Mouse (Mus musculus) limb, embryonic 15.5 days (tissue): Measurements from ENCODE around the gene Pmepa1. TPM values are rescaled to one million over a fixed set of nuclear protein-coding genes. Genes with fewer than 3 reads are reported as not detected.

Source experiments
- ATAC-seq: fragments of 200-750 bp; cut with Nextera tagmentation; 2 replicates; pipeline ENCODE4 v1.8.0; 2017; ENCODE audit warnings: low read depth, moderate TSS enrichment; ENCODE audit not compliant: insufficient number of reproducible peaks, low FRiP score, low TSS enrichment
- H3K27ac ChIP-seq: fragments of 300-500 bp; sonication (generic); 2 replicates; pipeline ENCODE4 v1.5.1; 2015; ENCODE audit warnings: moderate library complexity, mild to moderate bottlenecking, inconsistent platforms
- H3K27me3 ChIP-seq: fragments of 300-500 bp; sonication (generic); 2 replicates; pipeline ENCODE4 v1.6.1; 2015; ENCODE audit warnings: inconsistent platforms
- H3K36me3 ChIP-seq: fragments of 300-500 bp; sonication (generic); 2 replicates; pipeline ENCODE4 v1.6.1; 2015; ENCODE audit warnings: inconsistent platforms
- H3K4me1 ChIP-seq: fragments of 300-500 bp; sonication (generic); 2 replicates; pipeline ENCODE4 v1.6.1; 2015; ENCODE audit warnings: inconsistent platforms
- H3K4me2 ChIP-seq: fragments of 300-500 bp; sonication (generic); 2 replicates; pipeline ENCODE4 v1.6.1; 2015; ENCODE audit warnings: mild to moderate bottlenecking, inconsistent platforms
- H3K4me3 ChIP-seq: fragments of 300-500 bp; sonication (generic); 2 replicates; pipeline ENCODE4 v1.5.1; 2015; ENCODE audit warnings: mild to moderate bottlenecking, inconsistent platforms
- H3K9ac ChIP-seq: fragments of 300-500 bp; sonication (generic); 2 replicates; pipeline ENCODE4 v1.6.1; 2015; ENCODE audit warnings: inconsistent platforms
- H3K9me3 ChIP-seq: fragments of 300-500 bp; sonication (generic); 2 replicates; pipeline ENCODE4 v1.6.1; 2016; ENCODE audit warnings: inconsistent platforms
- WGBS: fragments of 180-500 bp; shearing (Covaris S2); methylation state at CpG from one replicate; pipeline ENCODE4 v1.1.7; 2015; 5-methylcytosine and 5-hydroxymethylcytosine counted together
- polyA plus RNA-seq: library from polyadenylated mRNA; unstranded; fragments of >200 nt; fragmentation: Nextera tagmentation; extraction: Ambion mirVana; gene quantifications from 2 replicates; pipeline ENCODE4 v1.2.1, GENCODE M21; 2015

The Pmepa1 gene
- polyA plus RNA-seq, 1 experiment from 2014 or later, result 8.4 TPM

DNA sequence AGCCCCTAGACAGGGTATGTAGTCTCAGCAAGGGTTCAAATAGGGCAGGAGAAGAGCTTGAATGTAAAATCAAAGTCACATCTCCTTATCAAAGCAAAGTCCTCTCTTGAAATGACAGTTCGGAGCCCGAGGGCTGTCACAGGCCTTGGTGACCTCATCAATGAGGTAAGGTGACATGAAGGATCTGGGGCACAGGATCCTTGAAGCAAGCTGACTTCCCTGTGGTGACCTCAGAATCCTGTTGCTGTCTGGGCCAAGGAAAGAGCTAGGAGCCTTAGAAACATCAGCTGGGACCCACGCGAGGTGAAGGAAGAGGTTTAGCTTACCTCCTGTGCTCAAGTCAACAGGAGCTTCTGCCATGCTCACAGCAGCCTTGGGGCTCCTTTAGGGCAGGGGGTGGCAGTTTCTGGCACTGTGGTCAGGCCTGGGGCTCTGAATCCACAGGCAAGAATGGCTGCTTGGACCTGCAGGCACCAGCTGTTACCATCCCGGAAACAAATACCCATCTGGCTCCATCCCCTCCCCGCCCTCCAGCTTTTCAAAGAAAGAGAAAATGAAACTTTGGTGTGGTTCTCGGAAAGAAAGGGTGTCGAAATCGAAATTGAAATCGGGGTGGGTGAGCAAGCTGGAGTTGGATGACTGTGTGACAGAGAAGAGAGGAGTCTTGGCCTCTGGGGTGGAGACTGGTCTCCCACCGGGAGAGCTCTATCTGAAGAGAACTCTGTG is 57.8 kb downstream of the Pmepa1 start, which contains the start of gene Zbp1:
Zbp1 (minus strand) TSS at position 508 of the 726 bp plus-strand sequence.
- 60% methylated on average over 11 of the region's 11 CpGs for WGBS
- no peak for ATAC-seq
- H3K4me3 ChIP-seq, result no peak within 1 kb of the TSS
- no peak within 1 kb of the TSS for H3K27ac ChIP-seq
- no peak within 1 kb of the TSS for H3K4me2 ChIP-seq
- H3K4me1 ChIP-seq, result peaks cover 18% of the 10 kb centered on the region; the same call in 1 of the 2 replicates
- no peaks in the 10 kb centered on the region for H3K36me3 ChIP-seq
- no peak within 1 kb of the TSS for H3K9ac ChIP-seq
- no peaks in the 10 kb centered on the region for H3K27me3 ChIP-seq
- H3K9me3 ChIP-seq, result no peaks in the 10 kb centered on the region

DNA sequence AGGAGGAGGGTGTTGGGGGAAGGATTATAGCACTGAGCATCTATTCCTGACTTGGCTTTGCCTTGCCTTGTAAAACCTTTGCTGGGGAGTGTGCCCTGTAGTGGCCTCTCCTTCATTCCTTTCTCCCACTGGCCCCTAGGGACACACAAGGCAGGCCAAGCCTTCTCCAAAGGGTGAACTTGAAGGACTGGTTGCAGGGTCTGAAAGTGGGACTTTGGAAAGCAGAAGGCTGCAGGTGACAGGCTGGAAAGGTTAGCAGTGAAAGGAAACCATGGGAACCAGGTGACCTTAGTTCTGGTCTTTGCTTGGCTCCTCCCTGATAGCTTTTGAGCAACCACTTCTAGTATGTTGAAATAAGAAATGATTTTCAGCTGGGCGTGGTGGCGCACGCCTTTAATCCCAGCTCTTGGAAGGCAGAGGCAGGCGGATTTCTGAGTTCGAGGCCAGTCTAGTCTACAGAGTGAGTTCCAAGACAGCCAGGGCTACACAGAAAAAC is 58.5 kb downstream of the Pmepa1 start:
- WGBS, result 91% methylated on average over 5 of the region's 5 CpGs
- H3K27ac ChIP-seq, result no peak overlapping the region
- H3K4me1 ChIP-seq, result peaks cover 13% of the 10 kb centered on the region; the same call in 1 of the 2 replicates
- no peaks in the 10 kb centered on the region for H3K27me3 ChIP-seq
- H3K4me2 ChIP-seq, result no peak overlapping the region
- H3K4me3 ChIP-seq, result no peak overlapping the region
- H3K9me3 ChIP-seq, result no peaks in the 10 kb centered on the region
- no peaks in the 10 kb centered on the region for H3K36me3 ChIP-seq
- H3K9ac ChIP-seq, result no peak overlapping the region
- ATAC-seq, result no peak

DNA sequence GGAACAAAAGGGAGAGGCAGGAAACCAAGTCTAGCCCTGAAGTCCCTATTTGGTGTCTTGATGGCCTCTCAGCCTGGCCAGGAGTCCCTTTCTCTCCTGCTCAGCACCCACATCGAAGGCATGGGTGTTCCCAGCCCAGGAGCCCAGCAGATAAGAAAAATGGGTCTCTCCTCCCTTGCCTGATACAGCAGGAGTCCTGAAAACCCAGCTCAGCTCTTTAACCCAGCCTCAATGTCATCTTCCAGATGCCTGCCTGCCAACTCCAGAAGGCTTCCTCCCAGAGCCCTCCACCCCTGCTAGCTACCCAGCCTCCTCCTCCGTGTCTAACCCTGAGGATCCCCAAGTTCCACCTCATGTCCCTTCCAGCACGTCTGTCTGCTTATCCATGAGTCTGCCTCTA is 59.1 kb downstream of the Pmepa1 start:
- Histone ChIP-seq H3K4me3 (no peak overlapping the region), H3K36me3 (no peaks in the 10 kb centered on the region), H3K9me3 (no peaks in the 10 kb centered on the region), H3K4me2 (no peak overlapping the region), H3K27me3 (no peaks in the 10 kb centered on the region), H3K27ac (no peak overlapping the region), H3K9ac (no peak overlapping the region), H3K4me1 (peaks cover 13% of the 10 kb centered on the region; the same call in 1 of the 2 replicates)
- no peak for ATAC-seq
- WGBS, result 76% methylated on average over 3 of the region's 3 CpGs

DNA sequence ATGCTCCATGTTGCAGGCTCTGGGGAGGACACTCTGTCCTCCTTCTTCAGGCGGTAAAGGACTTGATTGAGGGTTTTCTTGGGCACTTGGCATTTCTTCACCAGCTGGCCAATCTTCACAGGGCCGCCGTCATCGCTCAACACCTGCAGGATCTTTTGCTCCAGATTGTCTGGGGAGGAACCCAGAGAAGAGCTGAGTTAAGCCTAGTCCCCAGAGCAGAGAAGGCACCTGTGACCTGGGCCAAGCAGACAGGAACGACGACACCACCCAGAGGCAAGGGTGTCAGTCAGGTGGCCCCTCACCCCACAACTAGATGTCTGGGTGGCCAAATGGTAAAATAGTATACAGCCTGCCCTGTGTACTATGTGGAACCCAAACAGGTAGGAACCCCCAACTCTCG is 59.5 kb downstream of the Pmepa1 start:
- no peak for ATAC-seq
- Histone ChIP-seq H3K4me3 (no peak overlapping the region), H3K27ac (no peak overlapping the region), H3K4me2 (no peak overlapping the region), H3K4me1 (peaks cover 13% of the 10 kb centered on the region; the same call in 1 of the 2 replicates), H3K9ac (no peak overlapping the region), H3K9me3 (no peaks in the 10 kb centered on the region), H3K27me3 (no peaks in the 10 kb centered on the region), H3K36me3 (no peaks in the 10 kb centered on the region)
- WGBS, result 83% methylated on average over 7 of the region's 7 CpGs

DNA sequence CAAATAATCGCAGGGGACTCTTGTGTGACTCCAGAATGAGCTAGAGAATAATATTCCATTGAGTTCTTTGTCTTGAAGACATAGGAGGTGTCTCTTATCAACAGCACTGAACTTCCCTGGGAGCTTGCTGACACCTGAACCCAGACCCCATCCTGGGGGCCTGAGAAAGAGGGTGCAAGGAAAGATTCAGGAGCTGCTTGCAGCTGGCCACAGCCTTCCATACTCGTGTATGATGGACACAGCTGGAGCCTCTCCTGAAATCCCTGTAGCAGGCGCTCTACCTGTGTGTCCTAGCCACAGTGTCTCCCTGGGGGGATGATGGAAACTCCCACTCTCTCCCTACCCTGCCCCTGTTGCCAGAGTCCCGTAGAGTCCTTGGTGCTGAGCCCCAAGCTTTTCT is 64.1 kb downstream of the Pmepa1 start:
- ATAC-seq, result no peak
- H3K4me3 ChIP-seq, result no peak overlapping the region
- no peaks in the 10 kb centered on the region for H3K4me1 ChIP-seq
- H3K27ac ChIP-seq, result no peak overlapping the region
- 68% methylated on average over 4 of the region's 4 CpGs for WGBS
- no peak overlapping the region for H3K4me2 ChIP-seq
- H3K27me3 ChIP-seq, result no peaks in the 10 kb centered on the region
- no peaks in the 10 kb centered on the region for H3K9me3 ChIP-seq
- no peak overlapping the region for H3K9ac ChIP-seq
- no peaks in the 10 kb centered on the region for H3K36me3 ChIP-seq

DNA sequence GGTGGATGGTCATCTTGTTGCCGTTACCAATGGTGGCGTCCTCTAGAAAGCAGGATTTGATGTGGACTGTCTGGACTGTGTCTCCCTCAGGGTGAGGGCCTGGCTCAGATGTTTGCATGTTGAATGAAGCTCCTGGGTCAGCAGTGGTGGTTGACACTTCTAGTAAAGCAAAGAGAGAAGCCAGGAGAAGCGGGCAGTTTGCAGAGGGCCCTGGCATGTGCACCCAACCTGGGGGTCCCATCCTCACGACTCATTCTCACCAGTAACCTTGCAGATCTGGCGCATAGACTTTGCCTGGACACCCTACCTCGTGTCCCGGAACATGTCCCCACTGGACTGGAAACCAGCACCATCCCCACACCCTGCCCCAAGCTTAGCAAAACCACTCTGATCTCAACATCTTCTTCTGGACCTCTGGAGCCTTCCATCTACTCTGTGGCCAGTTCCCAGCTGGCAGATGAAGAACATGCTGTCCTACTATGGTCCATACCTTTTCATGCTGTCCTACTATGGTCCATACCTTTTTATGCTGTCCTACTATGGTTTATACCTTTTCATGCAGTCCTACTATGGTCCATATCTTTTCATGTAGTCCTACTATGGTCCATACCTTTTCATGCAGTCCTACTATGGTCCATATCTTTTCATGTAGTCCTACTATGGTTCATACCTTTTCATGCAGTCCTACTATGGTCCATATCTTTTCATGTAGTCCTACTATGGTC is 67.1 kb downstream of the Pmepa1 start:
- Histone ChIP-seq H3K27me3 (no peaks in the 10 kb centered on the region), H3K4me2 (no peak overlapping the region), H3K4me1 (no peaks in the 10 kb centered on the region), H3K9ac (no peak overlapping the region), H3K36me3 (no peaks in the 10 kb centered on the region), H3K4me3 (no peak overlapping the region), H3K27ac (no peak overlapping the region), H3K9me3 (no peaks in the 10 kb centered on the region)
- WGBS, result 91% methylated on average over 7 of the region's 7 CpGs
- no peak for ATAC-seq

DNA sequence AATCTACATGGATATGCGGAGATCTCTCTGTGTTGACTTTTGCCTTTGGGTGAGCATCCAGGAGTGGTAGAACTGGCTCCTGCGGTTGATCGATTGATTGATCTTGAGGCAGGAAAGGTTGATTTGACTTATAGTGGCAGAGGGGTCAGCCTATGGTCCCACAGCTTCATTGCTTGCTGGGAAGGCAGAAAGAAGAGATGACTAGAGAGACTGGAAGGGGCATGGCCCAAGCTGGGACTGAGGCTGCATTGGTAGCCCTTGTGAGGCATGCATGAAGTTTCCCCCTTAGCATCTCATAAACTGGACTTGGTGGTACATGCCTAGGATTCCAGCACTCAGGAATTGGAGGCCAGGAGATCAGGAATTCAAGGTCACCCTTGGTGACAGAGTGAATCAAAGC is 69.3 kb downstream of the Pmepa1 start:
- Histone ChIP-seq H3K9ac (no peak overlapping the region), H3K27me3 (no peaks in the 10 kb centered on the region), H3K27ac (no peak overlapping the region), H3K9me3 (no peaks in the 10 kb centered on the region), H3K36me3 (no peaks in the 10 kb centered on the region), H3K4me3 (no peak overlapping the region), H3K4me2 (no peak overlapping the region), H3K4me1 (no peaks in the 10 kb centered on the region; the same call in 1 of the 2 replicates)
- no peak for ATAC-seq
- 93% methylated on average over 3 of the region's 3 CpGs for WGBS

DNA sequence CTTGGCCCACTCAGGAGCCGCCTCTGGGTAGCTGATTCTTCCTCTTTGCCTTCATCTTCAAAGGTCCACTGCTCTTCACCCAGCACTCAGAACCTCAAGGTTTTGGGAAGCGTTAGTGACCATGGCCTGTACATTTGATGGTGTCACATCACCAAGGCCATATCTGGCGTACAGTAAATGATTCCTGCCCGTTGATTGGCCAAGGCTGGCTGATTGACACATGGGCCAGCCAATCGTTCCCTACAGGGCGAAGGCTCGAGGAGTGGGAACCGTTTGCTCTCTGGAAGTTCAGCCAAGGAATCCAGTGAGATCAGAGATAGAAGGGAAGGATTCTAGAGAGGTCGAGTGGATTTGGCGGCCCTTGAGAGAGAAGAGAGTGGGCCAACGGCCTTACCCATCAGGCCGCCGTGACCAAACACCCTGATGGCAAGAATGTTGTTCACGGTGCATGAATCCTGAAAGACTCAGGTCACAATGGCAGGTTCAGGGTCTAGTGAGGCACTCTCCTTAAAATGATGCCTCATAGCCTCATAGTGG is 70.7 kb downstream of the Pmepa1 start:
- no peak for ATAC-seq
- Histone ChIP-seq H3K4me2 (no peak overlapping the region), H3K9ac (no peak overlapping the region), H3K27ac (no peak overlapping the region), H3K27me3 (no peaks in the 10 kb centered on the region), H3K9me3 (no peaks in the 10 kb centered on the region), H3K4me1 (no peaks in the 10 kb centered on the region; the same call in 1 of the 2 replicates), H3K36me3 (no peaks in the 10 kb centered on the region), H3K4me3 (no peak overlapping the region)
- 93% methylated on average over 14 of the region's 14 CpGs for WGBS

DNA sequence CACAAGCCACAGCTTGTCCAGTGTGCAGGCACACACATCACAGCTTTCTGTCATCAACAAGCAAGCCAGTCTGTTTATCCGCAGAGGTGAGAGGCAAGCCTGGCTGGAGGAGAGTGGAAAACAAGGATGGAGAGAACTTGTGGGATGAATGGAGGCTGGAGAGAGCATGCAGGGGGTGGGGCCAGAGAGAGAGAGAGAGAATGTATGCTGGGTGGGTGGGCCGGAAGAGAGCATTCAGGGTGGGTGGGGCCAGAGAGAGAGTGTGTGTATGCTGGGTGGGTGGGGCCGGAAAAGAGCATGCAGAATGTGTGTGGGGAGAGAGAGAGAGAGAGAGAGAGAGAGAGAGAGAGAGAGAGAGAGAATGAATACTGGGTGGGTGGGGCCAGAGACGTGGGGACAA is 71.7 kb downstream of the Pmepa1 start:
- H3K27me3 ChIP-seq, result no peaks in the 10 kb centered on the region
- no peak overlapping the region for H3K4me2 ChIP-seq
- no peaks in the 10 kb centered on the region for H3K9me3 ChIP-seq
- WGBS, result 67% methylated on average over 4 of the region's 4 CpGs
- no peak overlapping the region for H3K4me3 ChIP-seq
- H3K36me3 ChIP-seq, result no peaks in the 10 kb centered on the region
- ATAC-seq, result no peak
- no peaks in the 10 kb centered on the region; the same call in 1 of the 2 replicates for H3K4me1 ChIP-seq
- H3K9ac ChIP-seq, result no peak overlapping the region
- no peak overlapping the region for H3K27ac ChIP-seq

DNA sequence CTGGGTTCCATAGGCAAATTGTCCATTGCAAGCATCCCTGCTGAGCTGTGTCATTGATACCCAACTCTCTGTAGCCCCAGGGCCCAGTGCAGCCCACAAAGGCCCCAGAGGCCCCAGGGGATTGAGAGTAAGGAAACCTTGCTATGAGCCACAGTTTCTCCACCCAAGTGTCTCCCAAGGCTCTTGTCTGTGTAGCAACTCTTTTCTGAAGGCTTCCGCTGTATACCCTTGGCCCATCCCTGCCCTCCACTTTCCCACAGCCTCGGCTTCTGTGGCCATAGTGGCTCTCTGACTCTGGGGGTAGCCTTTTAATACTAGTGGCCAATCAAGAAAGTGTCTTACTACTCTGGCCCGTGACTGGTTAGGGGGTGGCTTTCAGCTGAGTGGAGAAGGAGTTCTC is 72.6 kb downstream of the Pmepa1 start:
- Histone ChIP-seq H3K9ac (no peak overlapping the region), H3K27me3 (no peaks in the 10 kb centered on the region), H3K27ac (no peak overlapping the region), H3K4me2 (no peak overlapping the region), H3K4me3 (no peak overlapping the region), H3K9me3 (no peaks in the 10 kb centered on the region), H3K36me3 (no peaks in the 10 kb centered on the region), H3K4me1 (no peaks in the 10 kb centered on the region; the same call in 1 of the 2 replicates)
- WGBS, result 87% methylated on average over 3 of the region's 3 CpGs
- no peak for ATAC-seq

DNA sequence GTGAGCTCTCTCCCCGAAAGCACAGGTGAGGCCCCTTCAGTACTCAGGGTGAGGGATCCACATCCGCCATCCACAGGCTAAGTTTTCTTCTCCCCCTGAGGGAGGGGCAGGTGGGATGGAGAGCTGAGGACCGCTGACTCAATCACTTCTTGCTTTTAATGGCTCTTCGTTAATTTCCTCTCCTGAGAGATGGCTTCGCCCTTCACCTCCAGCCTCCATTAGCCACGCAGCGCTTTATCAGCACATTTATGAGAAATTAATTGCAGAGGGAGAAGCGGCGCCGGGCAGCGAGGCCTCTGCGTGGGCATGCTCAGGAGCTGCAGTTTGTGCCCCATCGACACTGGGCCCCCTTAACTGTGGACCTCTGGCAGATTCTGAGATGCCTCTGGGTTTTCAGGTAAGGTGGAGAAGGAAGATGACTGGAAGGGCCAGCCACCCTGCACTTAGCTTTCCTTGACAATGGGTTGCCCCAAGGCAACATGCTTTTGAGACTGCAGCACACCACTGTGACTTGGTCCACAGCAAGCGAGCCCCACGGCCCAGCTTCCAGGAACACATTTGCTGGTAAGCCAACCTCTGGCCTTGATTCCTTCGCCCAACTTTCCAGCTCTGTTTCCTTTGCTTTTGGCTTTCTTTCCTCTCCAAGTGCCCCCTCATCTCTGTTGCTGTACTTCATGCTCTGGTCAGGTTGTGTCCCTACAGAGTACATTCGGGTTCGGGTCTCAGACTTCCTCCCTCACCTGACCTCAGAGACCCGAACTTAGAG is 73.2 kb downstream of the Pmepa1 start:
- Histone ChIP-seq H3K4me3 (no peak overlapping the region), H3K4me2 (no peak overlapping the region), H3K9me3 (no peaks in the 10 kb centered on the region), H3K27ac (no peak overlapping the region), H3K4me1 (no peaks in the 10 kb centered on the region; the same call in 1 of the 2 replicates), H3K36me3 (no peaks in the 10 kb centered on the region), H3K9ac (no peak overlapping the region), H3K27me3 (no peaks in the 10 kb centered on the region)
- WGBS, result 70% methylated on average over 19 of the region's 19 CpGs
- no peak for ATAC-seq
